Mouse (Mus musculus) neural tube, embryonic 10.5 days (tissue): ENCODE data around the gene Ggt7.
"Not testable (repeated sequence)": the region's sequence is repeated elsewhere in the genome, so short reads cannot be mapped to it uniquely, and the experiment has no call there.

ENCODE experiments used
- DNase-seq: peaks from one replicate; pipeline ENCODE4 v3.0.0-alpha.2; 2017; ENCODE audit warnings: low spot score; ENCODE audit errors: extremely low spot score

Gene Ggt7

GRCm38 (mm10) chr2:155517455-155518423, at the start of gene Ggt7, which contains the start of gene Acss2:
TSS of gene Ggt7 (minus strand) at chr2:155518237.
TSS of gene Acss2 (plus strand) at chr2:155517948.
- DNase-seq: peak; percentile 96

DNA sequence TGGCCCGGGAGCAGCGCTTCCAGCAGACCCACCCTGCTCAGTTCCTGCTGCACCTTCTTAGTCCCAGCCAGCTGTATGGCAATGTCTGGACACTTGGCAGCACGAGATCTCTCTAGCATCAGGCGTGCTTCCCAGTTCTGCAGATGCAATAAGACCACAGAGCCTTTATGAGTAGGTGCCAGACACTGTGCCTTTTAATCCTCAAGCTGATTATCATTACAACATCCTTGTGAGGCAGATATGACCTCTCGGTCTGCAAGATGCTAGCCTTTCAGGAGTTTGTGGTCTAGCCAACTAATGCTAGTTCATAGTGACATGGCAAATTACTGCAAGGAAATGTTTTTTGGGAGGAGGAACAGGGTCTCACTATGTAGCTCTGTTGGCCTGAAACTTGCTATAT, 49.7 kb upstream of the Ggt7 start:
- no peak for DNase-seq

GRCm38 (mm10) chr2:155562934-155563333, 44.9 kb upstream of the Ggt7 start:
- no peak for DNase-seq

DNA sequence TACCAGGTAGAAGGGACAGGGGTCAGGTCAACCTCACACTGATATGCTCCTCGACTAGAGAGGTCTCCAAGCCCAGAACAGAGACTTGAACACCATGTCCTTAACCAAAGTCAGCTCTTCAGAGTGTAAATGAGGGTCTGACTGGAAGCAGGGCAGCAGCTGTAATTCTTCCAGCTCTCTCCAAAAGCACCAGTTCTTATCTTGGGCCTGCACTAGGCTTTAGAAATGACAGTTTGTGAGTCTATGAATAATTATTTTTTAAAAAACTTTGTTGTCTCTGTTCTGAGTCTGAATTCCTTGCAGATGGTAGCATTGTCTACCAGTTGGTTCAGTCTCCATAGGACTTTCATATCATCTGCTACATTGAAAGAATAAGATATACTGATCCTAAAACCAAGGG, 44.2 kb upstream of the Ggt7 start:
- no peak for DNase-seq

DNA sequence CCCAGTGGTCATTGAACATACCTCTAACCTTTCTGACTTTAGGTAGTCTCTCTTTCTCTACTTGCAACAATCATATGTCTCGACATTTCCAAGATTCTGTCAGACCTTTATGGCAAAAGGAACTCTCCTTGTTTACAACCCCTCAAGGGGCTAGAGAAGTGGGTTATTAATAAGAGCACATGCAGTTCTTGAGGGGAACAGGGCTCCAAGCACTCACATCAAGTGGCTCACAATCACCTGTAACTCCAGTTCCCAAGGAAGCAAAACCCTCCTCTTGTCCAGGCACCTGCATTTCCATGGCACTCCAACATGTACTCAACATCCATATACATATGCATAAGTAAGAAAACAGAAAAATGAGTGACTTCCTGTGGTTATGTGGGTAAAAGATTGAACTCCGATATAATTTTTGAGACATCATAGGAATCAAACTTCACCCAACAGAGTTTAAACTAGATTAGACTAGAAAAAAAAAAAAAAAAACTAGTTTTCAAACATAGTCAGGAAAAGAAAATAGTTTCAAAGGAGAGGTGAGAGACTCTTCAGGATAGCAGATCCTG, 36.5 kb upstream of the Ggt7 start:
- DNase-seq: no peak

- no peak for DNase-seq
These were observed 34.9 kb upstream of the Ggt7 start for GRCm38 (mm10) chr2:155552949-155553354.

DNA sequence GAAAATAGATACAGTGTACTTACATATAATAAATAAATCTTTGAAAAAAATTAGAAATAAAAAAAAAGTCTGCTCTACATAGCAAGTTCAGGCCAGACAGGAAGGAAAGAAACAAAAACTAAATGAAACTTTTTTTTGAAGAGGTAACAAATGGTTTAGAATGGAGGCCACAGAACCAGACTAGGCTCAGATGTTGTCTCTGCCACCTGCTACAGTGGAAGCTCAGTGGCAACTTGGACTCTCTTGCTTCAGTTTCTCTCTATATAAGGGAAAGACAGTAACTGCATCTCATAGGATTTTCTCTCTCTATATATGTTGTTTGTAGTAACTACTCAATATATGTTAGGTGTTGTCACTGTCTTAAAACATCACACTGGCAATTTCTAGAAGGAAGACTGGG, 34.3 kb upstream of the Ggt7 start:
- DNase-seq: no peak

DNA sequence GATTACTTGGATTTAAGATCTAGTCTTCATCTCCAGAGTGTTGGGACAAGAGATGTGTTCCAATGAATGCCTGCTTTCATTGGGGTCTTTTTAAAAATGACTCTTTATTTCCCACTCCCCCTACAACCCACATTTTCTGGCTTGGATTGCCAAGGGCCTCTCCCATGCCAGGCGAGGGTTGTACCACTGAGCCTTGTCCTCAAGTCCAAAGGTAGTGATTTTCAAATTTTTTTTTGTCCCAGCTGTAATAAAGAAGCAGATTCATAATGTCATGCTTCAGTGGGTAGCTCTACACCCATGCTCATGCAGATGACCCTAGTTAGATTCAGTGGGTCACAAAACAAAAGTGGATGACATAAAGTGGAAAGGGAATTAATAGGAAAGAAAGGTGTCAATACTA, 28.9 kb upstream of the Ggt7 start:
- DNase-seq: no peak

GRCm38 (mm10) chr2:155540822-155541458, 22.9 kb upstream of the Ggt7 start:
- DNase-seq: no peak

DNA sequence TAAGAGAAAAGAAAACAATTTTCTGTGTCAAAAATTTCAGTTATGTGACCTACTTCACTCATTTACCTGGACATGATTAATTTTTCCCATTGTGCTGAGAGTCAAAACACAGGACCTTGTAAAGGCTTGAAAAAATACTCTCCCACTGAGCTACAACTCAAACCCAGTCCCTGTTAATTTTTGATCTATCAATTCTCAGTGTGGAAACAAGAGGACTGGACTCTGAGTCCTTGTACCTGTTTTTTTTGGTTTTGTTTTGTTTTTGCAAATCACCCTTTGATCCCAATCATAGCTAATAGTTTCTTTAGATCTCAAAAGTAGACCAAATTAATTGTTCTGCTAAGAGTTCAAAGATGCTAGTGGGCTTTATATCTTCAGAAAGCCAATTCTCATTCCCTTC, 21.7 kb upstream of the Ggt7 start:
- no peak for DNase-seq

- not testable (repeated sequence) for DNase-seq
These were observed 20.5 kb upstream of the Ggt7 start for GRCm38 (mm10) chr2:155538463-155539057.

GRCm38 (mm10) chr2:155537761-155538462, 19.9 kb upstream of the Ggt7 start:
- DNase-seq: no peak

DNA sequence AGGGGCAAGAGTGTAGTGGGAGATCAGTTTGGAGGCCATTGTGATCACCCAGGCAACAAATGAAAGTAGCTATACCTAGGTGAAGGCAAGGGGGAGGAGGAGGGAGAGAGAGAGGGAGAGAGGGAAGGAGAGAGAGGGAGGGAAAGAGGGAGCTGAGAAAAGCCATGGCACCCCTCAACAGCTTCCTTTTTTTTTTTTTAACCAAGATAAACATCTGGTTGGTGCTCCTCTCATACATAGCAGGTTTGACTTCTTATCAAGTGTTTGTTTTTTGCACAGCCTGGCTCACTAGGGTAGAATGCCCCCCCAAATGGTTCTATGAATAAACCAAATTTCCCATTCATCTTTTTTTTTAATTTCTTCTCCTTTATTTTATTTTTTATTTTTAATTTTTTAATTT, 18.3 kb upstream of the Ggt7 start:
- DNase-seq: no peak

- DNase-seq: no peak
These were observed 9.3 kb upstream of the Ggt7 start for GRCm38 (mm10) chr2:155527367-155527766.

GRCm38 (mm10) chr2:155524378-155524777, 6.3 kb upstream of the Ggt7 start:
- no peak for DNase-seq

GRCm38 (mm10) chr2:155523706-155524105, 5.7 kb upstream of the Ggt7 start:
- DNase-seq: no peak

GRCm38 (mm10) chr2:155518531-155519270, 664 bp upstream of the Ggt7 start:
- no peak for DNase-seq

- peak; percentile 74 for DNase-seq
These were observed 2.1 kb downstream of the Ggt7 start for GRCm38 (mm10) chr2:155515941-155516340.

- DNase-seq: peak; percentile 57
These were observed 3.4 kb downstream of the Ggt7 start for GRCm38 (mm10) chr2:155514666-155515065.

DNA sequence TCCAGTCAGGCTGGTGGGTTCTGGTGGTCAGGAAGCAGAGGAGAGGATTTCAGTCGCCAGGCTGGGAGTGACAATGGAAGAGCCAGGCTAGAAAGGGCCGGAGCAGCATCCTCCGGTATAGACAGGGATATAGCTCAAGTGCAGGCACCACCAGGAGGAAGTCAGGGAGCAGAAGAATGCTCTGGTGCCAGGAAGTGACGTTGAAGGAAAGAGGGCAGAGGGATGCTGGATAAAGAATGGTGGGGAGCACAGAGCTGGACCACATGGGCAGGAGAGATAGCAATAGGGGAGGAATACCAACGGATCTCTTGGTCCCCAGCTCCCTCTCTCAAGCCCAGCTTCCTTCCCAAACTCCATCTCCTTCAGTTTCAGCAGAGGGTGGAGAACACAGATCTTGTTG, 4.5 kb downstream of the Ggt7 start:
- DNase-seq: no peak
